Mouse (Mus musculus): ENCODE measurements at regions not wholly inside any gene's neighbourhood (a gene's known extent, or its start where the extent isn't known, plus 50 kb on each side); places are given as distances from the start of the nearest gene placed in this dataset.

- TF ChIP-seq POLR2A (IDR thresholded peaks at IDR 0.05; ENCODE audit: low read depth, low read length): no peak
- TF ChIP-seq CTCF (IDR thresholded peaks at IDR 0.05; ENCODE audit: extremely low read depth, insufficient read length, insufficient replicate concordance, low read depth, low read length): no peak
These were observed 142.0 kb downstream of the Sp3 start for GRCm38 (mm10) chr2:72838085-72838727.

Data from small intestine, adult 2 months (tissue).